In genomic region chr6:145953121-145953896, GRCm38 (mm10) we compare ENCODE assay signal across 21 mouse cellular contexts. TPM values are rescaled to one million over a fixed set of nuclear protein-coding genes. Genes with fewer than 3 reads are reported as not detected.
DNase-seq lines count a peak whose midpoint lies in the region; ATAC-seq lines count a peak whose summit lies in the region.
"Had no signal": no experiment of that assay in that cellular context is flagged by ENCODE, and none has a peak within 500 bp of the region (broad histone marks: within the 10 kb centered on the region; RNA-seq: fewer than 3 reads in every experiment).

No protein-coding gene starts in this region.

- peak overlapping the region; percentile 4; the same call in 1 of the 2 replicates for H3K9ac ChIP-seq in heart, embryonic 11.5 days (ENCODE audit: low read depth, low read length)
- H3K9ac ChIP-seq: hindbrain, embryonic 14.5 days; intestine, embryonic 15.5 days; liver, embryonic 13.5 days; lung, embryonic 14.5 days; midbrain, embryonic 12.5 days; neural tube, embryonic 12.5 days had no signal

- no peaks in the 10 kb centered on the region for H3K36me3 ChIP-seq in heart, embryonic 11.5 days (ENCODE audit: control insufficient read depth, insufficient read depth, low read length)
- H3K36me3 ChIP-seq: G1E; intestine, embryonic 15.5 days; liver, embryonic 13.5 days; midbrain, embryonic 12.5 days; neural tube, embryonic 12.5 days had no signal

- no peaks in the 10 kb centered on the region for H3K27me3 ChIP-seq in heart, embryonic 11.5 days (ENCODE audit: control insufficient read depth, insufficient read depth, low read length)
- H3K27me3 ChIP-seq: intestine, embryonic 15.5 days; liver, embryonic 13.5 days; midbrain, embryonic 12.5 days; neural tube, embryonic 12.5 days had no signal

- no peak overlapping the region for H3K4me3 ChIP-seq in heart, embryonic 11.5 days (ENCODE audit: low read depth, low read length)
- H3K4me3 ChIP-seq: intestine, embryonic 15.5 days; left cerebral cortex, adult 2 months; liver, embryonic 13.5 days; midbrain, embryonic 12.5 days; neural tube, embryonic 12.5 days had no signal

- no peak for ATAC-seq in heart, embryonic 11.5 days (replicated peaks; ENCODE audit: insufficient number of reproducible peaks, low FRiP score, low TSS enrichment)
- ATAC-seq: activated CD4-positive, CD25-positive, alpha-beta regulatory T cell, adult 4 months; intestine, embryonic 15.5 days had no signal

- no peaks in the 10 kb centered on the region for H3K9me3 ChIP-seq in heart, embryonic 11.5 days (replicated peaks; ENCODE audit: control insufficient read depth, low read length)
- H3K9me3 ChIP-seq: intestine, embryonic 15.5 days; liver, embryonic 13.5 days; midbrain, embryonic 12.5 days; neural tube, embryonic 12.5 days had no signal

- H3K27ac ChIP-seq in heart, embryonic 11.5 days (ENCODE audit: low read depth, low read length), result 0 out of 2 replicates have a peak overlapping the region, but pooled peaks have one; percentile 36
- H3K27ac ChIP-seq: hindbrain, embryonic 14.5 days; intestine, embryonic 15.5 days; left cerebral cortex, adult 2 months; liver, embryonic 13.5 days; midbrain, embryonic 12.5 days; neural tube, embryonic 12.5 days had no signal

- peak; percentile 34 to 43 for DNase-seq in cerebellum, adult 18-20 months
- DNase-seq in cerebellum, adult 11 months, result no peak
- no peak for DNase-seq in heart, adult 8-10 months (ENCODE audit: low spot score)
- DNase-seq in testis, postnatal 14 days (ENCODE audit: low spot score), result peak; percentile 50
- no peak for DNase-seq in testis, postnatal 10 days (ENCODE audit: low spot score)
- no peak for DNase-seq in thymus, adult 18-20 months
- DNase-seq: adrenal gland, postnatal 14 days; gastrocnemius, postnatal 10 days; layer of hippocampus, adult 9-11 months; liver, embryonic 13.5 days; lung, embryonic 14.5 days; lung, postnatal 4 days; thymus, postnatal 36 days had no signal

- peaks cover 23% of the 10 kb centered on the region for H3K4me1 ChIP-seq in heart, embryonic 11.5 days (ENCODE audit: control insufficient read depth, insufficient read depth, low read length)
- H3K4me1 ChIP-seq: intestine, embryonic 15.5 days; liver, embryonic 13.5 days had no signal

- H3K4me2 ChIP-seq in heart, embryonic 11.5 days, result no peak overlapping the region
- H3K4me2 ChIP-seq: hindbrain, embryonic 14.5 days; intestine, embryonic 15.5 days; liver, embryonic 13.5 days; lung, embryonic 14.5 days; midbrain, embryonic 12.5 days; neural tube, embryonic 12.5 days had no signal

- 45% methylated on average over 13 of the region's 13 CpGs for WGBS in heart, embryonic 11.5 days (ENCODE audit: insufficient replicate concordance)

RNA-seq across cellular contexts. Expression of gene Sspn, which starts 21.9 kb away (rescaled TPM):
- polyA plus RNA-seq in heart, embryonic 11.5 days (2014; fragmentation: Nextera tagmentation; extraction: Ambion mirVana), result 35.6 and 53.3 TPM in 2 replicates
- total RNA-seq in heart, adult 8-10 months (2022), result 100 to 1,000 TPM; 100 to 117 (median 109) TPM
- polyA plus RNA-seq: activated CD4-positive, CD25-positive, alpha-beta regulatory T cell, adult 4 months; G1E had no signal

Comparison
In these comparisons a context has a peak if more than half of its experiments do, and no peak if none do; other contexts are left out.
1. DNase-seq: peak in cerebellum, adult 18-20 months (2 of 2) and testis, postnatal 14 days (single experiment); none in cerebellum, adult 11 months (single experiment), heart, adult 8-10 months (single experiment), testis, postnatal 10 days (single experiment) and thymus, adult 18-20 months (0 of 2).